Mouse (Mus musculus) A20 (cell line): Measurements from ENCODE around the gene Tmcc3.

Experiments
- DNase-seq: peaks from one replicate; pipeline ENCODE4 v3.0.0-alpha.2; 2011; ENCODE audit warnings: low read depth, low spot score

Tmcc3 gene

DNA sequence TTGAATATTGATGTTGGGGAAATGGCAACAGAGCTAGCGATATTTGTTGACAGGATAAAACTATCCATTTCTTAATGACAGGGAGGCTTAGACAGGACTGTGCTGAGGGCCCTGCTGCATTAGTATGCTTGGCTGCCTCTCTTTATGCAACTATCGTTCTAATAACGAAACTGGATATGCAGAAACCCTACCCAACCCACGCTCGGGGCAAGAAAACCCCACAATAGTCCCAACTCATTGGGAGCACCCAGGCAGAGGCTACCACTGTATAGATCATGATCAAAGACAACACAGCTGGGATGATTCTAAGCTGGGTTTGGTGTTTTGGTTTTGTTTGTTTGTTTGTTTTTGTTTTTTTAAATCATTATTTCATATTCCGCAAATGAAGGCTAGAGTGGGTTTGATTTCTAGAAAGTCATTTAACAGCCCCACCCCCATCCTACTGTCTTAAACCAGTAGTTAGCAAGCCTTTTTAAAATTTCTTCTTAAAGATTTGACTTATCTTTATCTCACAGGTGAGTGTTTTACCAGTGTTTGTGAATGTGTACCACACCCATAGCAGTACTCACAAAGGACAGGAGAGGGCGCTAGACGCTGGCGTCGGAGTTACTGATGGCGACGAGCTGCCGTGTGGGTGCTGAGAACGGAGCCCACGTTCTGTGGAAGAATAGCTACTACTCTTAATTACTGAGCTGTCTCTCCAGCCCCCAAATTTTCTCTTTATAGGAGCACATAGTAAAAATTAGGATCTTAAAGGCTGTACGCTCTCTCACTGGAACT lies 20.8 kb downstream of the Tmcc3 start:
- DNase-seq: peak; percentile 75

DNA sequence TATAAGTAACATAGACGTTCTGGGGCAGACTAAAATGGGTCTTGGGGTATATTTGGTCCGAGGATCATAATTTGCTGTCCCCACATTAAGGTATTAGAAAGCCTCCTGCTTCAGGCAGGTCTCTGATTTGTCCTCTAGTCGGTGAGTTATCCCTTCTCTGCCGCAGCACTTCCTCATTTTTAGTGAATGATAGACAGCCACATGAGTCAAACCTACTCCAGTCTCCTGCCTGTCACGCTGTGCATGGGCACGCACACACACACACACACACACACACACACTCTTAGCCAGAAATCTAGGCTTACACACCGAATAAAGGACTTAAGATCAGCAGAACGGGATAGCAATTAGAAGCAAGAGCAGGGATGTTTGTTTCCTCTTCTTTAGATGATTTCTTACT lies 21.6 kb downstream of the Tmcc3 start:
- peak; percentile 71 for DNase-seq

DNA sequence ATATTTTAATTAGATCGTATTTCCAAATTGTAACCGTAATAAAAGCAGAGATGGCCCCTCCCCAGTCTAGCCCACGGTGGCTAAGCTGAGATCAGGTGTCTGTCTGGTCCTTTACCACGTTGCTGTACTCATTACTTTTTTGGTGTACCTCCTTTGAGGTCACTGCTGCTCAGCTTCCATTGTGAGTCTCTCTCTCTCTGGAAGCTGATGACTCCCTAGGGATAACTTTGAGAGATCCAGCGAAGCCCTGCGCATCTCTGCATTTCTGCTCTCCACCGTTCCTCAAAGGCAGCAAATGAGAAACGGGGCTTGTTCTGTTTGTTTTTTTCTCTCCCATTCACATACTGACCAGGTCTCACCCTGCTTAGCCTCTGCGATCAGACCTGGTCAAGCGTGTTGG lies 23.3 kb downstream of the Tmcc3 start:
- no peak for DNase-seq

DNA sequence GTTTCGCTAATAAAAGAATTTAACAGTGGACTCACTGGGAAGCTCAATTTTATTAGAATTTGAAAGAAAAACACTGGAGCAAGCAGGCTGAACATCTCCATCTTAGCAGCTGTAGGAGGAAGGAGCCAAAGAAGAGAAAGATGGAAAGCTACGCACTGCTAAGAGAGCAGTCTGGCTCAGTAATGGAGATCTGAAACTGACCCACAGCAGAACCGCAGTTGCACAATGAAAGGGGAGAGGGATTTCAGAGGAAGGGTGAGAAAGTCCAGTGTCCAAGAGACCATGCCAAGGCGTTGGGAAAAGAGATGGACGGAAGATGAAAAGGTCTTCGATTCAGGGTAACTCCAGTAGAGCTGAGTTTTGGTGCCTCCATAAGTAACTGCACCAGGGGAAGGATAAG lies 24.3 kb downstream of the Tmcc3 start:
- DNase-seq: no peak

DNA sequence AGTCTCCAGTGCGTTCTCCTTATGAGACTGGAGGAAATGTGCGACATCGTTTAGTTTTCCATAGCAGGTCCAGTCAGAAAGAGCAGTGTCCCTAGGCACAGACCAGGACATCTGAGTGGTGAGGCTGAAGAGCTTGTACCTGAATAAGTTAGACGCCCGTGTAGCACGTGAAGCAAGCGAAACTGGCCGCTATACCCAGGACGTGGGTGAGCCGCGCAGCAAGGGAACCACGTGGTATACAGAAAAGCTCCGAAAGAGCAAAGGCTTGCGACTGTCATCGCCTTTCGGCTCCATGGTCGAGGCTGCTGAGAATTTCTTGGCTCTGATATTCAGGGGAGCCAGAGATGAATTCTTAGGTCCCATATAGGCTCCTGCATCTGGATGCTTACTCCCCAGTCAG lies 29.8 kb downstream of the Tmcc3 start:
- DNase-seq: no peak

DNA sequence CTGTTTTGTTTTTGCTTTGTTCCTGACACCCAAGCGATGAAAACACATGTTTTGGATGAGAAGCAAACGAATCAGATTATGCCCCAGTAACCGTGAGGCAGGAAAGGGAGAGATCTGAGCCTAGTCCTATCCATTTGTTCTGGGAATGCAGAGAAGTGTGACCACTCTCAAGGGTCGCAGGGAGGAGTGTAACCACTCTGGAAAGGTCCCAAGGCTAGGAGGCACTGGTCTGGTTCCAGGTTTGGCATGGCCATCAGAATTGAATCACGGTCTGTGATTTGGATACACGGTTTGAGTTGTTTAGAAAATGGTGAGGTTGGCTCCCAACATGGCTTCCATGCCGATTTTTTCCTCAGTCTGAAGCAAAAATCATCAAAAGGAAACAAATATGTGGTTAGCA lies 30.5 kb downstream of the Tmcc3 start:
- no peak for DNase-seq

DNA sequence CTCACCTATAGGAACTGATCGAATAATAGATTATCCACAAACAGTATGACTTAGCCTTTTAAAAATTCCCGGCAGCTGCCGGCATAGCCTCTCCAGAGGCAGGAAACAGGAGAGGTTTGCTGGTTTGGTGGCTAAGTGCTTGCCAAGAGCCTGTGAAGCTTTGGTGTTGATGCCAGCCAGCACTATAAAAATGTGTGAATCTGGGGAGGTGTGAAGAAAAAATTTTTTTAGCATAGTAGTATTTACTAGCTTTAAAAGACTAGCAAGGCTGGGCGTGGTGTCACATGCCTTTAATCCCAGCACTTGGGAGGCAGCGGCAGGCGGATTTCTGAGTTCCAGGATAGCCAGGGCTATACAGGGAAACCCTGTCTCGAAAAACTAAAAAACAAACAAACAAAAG lies 31.8 kb downstream of the Tmcc3 start:
- no peak for DNase-seq

DNA sequence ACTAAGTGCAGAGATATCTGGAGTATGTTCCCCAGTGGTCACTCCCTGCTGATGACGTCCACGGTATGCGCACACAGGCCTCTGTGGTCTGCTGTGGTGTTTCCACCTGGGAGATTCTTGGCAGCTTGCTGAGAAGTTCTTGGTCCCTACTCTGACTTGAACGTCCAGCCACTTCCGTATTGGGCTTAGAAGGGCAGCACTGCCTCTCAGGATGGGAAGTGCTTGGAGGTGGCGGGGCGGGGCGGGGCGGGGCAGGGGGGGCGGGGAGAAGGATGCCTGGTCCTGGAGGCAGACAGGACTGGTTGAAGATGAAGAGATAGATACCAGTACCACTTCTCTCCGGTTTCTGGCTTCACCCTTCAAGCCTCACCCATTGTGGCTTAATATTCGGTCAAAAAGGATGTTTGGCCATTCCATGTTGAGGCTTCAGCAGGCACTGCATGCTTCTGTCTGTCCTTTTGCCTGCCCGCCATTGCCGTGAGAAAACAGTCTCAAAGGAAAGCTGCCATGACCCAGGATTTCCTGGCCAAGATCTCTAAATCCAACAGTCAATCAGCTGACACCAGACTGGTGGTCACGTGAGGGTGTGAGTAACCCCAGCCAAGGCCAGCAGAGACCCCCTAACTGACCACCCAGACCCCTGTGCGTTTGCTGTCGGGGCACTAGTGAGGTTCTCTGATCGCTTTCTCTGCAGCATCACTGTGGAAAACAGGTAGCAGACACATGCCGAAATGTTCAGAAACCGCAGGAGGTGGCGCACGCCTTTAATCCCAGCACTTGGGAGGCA lies 33.1 kb downstream of the Tmcc3 start:
- DNase-seq: no peak

DNA sequence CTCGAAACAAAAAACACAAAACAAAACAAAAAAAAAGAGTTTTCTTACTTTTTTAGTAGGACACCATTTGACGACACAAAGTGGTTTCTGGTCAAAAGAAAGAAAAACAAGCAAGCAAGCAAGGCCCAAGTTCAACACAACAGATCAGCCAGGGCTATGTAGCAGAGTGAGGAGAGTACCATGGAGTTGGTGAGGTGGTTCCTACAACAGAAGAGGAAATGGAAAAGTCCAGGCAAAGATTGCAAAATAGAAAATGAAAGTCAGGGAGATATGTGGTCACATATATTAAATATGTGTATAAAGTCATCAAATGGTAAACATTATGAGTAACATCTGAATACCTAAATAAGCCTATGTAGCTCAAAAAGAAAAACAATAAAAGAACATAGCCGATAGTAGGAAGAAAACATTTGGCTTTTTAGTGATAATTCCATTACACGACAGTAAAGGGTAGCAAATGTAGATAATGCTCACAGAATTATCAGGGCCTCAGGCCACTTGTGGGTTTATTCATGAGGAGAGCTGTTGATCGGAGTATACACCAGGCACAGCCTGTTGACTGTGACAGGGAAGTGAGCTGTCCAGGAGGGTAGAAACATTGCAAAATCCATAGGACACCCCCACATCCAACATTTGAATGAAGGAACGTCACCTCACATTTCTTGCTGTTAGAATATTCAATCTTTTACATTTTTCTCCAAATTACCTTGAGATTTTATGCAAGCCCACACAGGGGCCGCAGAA lies 33.9 kb downstream of the Tmcc3 start:
- no peak for DNase-seq

DNA sequence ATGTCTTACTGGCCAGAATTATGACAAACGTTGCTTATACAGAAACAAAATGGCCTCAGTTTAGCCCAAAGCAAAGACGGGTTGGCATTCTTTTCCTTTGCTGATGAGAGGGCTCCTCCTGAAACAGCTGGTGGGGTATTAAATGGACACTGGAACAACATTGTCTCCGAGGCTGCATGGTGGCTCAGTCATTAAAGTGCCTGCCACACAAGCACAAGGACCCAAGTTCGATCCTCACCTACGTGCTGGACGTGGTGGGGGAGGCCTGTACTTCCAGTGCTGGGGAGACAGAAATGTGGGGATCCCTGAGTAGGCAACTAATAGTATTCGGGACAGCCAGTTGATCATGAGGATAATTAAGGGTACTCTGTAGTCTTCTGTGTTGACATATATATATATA lies 34.8 kb downstream of the Tmcc3 start:
- no peak for DNase-seq

DNA sequence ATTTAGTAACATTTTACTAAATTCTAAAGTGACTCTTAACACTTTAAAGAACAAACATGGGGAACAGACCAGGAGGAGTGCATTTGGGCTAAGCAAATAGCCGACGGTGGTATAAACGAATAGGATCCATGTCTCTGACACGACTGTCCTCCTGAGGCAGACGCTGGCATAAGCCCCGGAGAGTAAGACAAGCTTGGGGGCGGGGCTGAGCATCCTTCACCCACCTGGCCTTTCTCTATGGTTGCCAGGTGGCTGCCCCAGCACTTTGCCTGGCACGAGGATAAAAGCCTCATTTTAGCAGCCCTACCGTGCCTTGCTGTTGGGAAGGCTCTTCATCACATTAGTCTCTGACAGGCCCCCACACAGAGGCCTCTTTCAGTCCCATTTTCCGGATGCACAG lies 35.5 kb downstream of the Tmcc3 start:
- DNase-seq: no peak

DNA sequence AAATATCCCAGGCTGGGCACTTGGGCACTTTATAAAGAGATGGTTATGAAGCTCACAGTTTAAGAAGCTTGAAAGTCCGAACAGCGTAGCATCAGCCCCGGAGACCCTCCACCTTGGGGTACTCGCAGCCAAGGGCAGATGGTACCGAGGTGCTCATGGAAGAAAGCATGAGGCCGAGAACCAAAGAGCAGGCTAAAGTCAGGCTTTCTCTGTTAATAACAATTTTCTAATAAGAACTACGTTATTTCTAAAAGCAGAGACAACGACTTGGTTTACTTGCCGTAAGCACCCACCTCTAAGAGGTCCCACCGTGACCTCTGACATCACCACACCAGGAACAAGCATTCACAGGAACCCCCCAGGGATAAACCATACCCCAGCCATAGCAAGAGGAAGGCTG lies 36.2 kb downstream of the Tmcc3 start:
- DNase-seq: no peak

DNA sequence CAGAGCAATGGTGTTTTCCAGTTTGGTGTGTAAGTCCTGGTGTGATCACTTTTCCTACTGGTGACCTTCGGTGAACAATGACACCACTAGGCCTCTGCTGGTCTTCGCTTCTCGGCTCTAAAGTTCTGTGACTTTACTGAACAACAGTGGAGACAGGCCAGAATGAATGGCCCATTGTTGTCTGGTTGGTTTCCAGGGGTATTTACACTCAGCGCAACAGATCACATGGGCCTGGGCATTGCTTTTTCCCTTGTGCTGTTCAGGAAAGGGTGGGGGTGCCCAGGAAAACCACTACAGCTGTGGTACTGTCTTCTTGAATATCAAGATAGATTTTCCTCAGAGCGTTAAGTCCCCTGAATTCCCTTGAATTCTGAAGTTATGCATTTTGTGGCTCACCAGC lies 38.5 kb downstream of the Tmcc3 start:
- DNase-seq: no peak

DNA sequence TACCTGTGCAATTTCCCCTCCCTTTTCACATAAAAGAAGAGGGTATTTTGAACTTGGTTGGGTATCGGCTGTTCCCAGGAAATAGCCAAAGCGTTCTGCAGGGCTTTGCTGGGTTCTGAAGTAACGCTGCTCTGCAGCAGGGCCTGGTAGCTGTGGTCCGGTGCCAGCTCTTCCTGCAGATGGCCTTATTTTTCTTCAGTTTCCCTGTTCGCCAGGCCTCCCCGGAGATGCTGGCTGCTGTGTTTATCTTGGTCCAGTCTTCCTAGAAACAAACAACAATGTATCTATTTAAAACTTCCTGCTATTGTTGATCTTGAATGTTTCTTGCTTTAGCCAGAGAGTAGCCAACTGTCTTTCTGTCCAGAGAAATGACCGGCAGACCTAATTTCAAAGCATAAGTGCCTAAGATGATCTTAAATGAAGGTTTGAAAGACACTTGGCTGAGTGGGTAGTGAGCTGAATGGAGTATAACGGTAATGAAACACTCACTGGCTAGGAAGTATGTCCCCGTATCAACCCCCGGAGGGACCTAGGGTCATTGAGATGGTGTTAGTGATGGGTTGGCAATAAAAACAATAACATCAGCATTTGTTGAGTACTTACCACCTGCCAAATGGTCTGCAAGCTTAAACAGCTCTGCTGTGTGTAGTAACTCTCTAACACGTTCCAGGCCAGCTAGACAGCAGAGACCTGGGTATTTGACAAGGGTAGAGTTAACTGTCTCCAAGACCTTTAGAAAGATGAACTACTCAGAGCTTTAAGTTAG lies 39.3 kb downstream of the Tmcc3 start:
- DNase-seq: no peak

DNA sequence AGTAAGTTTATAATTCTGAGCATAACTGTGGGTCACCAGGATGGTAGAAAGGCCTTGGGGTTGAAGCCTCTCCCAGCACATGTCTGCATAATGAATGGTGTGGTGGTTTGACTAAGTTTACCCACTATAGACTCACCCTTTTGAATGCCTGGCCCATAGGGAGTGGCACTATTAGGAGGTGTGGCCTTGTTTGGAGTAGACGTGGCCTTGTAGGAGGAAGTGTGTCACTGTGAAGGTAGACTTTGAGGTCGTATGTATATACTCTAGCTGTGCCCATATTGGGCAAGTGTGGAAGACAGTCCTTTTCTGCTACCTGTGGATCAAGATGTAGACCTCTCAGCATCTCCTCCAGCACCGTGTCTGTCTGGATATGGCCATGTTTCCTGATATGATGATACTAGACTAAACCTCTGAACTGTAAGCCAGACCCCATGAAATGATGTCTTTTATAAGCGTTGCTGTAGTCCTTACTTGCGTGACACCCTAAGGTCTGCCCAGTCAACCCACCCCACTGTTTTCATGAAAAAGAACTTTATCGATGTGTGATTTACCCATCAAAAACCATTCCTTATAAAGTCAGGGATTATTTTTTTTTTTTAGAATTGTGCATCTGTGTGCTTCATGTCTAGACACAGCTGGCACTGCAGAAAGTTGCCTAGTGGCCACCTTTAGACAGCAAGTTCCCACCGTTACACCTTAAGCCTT lies 40.6 kb downstream of the Tmcc3 start:
- no peak for DNase-seq

DNA sequence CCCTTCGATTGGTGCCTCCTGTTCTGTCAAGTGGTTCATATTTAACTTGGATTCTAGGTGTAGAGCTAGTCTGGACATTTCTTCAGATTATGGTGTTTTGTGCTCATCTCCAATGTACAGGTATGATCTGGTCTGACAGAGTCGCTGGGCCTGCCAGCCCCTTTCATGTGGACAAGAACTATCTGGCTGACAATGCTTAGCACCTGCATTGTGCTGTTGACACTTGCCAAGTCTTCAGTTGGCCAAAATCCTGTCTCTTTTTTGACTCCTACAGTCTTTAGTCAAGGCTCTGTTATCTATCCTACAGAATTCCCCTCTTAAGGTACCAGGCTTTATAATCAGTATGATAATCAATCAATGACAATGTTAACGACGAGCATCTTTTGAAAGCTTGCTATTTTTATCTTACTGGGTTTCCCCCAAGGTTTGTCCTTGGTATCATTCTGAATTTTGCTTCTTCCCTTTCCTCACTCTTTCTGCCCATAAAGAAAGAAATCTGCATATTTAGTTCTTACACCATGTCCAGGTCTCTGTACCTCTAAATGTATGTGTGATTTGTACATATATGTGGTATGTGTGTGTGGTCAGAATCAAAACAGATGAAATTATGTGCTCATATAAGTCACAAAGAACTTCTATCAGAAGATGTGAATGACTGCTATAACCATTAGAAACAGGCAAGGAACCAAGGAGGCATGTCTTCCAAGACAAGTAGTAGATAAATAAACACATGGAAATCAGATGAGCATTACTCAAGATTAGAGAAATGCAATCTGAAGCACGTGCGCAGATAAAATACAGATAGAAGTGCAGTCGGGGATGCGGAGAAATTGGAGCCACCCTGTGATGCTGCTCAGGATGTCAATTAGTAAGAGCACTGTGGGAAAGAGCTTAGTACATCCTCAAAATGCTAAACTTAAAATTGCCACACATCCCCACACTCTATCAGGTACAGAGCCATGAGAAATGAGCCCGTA lies 41.4 kb downstream of the Tmcc3 start:
- DNase-seq: no peak

DNA sequence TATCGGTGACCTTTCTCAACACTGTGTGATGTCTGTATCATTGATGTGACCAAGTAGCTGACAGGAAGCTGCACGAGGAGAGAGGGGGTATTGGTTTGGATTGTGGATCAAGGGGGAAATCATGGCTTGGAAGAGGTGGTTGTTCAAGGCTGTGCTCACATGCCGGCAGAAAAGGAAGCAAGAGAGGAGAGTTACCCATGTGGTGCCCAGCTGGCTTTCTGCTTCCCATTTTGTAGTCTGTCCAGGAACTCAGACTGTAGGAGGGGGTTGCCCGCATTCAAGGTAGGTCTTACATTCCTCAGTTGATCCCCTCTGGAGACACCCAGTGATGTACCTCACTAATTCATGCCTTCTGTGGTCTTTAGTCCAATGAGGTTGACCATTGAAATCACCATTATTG lies 42.3 kb downstream of the Tmcc3 start:
- peak; percentile 35 for DNase-seq

DNA sequence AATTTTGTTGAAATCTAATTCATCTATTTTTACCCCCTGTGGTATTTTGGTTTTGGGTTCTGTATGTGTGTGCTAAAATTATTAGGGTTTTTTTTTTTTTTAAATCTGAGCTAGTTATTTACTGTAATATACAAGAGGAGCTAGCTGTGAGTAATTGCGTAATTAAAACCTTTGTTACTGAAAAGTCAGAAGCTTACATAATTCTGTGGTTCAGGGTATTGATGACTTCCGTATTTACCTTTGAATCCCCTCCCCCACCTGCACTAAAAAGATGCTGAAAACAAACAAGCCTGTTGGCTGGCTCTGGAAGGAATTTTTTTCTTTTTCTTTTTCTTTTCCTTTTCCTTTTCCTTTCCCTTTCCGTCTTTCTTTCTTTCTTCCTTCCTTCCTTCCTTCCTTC lies 42.7 kb downstream of the Tmcc3 start:
- peak; percentile 30 for DNase-seq

DNA sequence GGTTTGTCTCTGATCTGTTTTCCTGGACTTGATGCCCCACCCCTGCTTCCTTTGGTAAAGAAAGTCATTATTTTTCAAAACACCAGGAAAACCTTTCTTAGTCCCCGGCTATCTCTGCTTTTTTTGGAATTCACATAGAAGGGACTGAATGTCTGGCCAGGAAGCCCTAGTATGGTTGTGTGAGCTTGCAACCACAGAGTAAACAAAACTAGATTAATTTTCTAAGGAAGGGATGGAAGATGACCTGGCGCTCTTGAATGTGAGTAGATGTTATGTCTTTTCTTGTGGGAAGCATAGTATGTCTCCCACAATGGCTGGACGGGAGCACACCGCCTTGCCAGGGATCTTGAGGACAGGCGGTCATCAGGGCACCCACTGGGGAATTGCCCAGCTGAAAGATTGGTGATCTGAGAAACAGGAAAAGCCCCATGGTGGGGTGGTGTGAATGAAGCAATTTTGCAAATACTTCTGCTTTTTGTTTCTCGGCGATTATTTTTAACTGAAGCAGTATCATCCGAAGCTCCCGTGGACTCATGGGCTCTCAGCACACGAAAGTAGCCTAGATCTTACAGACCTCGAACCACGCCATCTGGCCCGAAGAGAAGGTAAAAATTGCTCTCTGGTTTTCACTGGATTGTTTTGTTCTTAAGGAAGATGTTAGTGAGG lies 44.9 kb downstream of the Tmcc3 start:
- DNase-seq: peak; percentile 71
